Mouse (Mus musculus) bone marrow, adult 2 months (tissue): Measurements from ENCODE around the gene Asf1b.

Experiments used
- CTCF ChIP-seq: fragments of 200-500 bp; IDR thresholded peaks from 2 replicates; pipeline ENCODE4 v1.5.1; 2011; ENCODE audit warnings: low read length, control low read depth; ENCODE audit not compliant: control insufficient read depth, insufficient read depth
- POLR2A ChIP-seq: fragments of 200-500 bp; IDR thresholded peaks from 2 replicates; pipeline ENCODE4 v1.6.1; 2011; ENCODE audit warnings: low read depth, mild to moderate bottlenecking, control low read depth, low read length, borderline replicate concordance; ENCODE audit not compliant: control insufficient read depth

- TF ChIP-seq CTCF (peak; percentile 55; the same call in 1 of the 2 replicates), POLR2A (no peak)
These were observed 55.6 kb downstream of the Asf1b start for GRCm38 (mm10) chr8:84010625-84011611.
